27 mouse cellular contexts compared by ENCODE assay signal in genomic region chr7:18970956-18971355, GRCm38 (mm10). TPM values are rescaled to one million over a fixed set of nuclear protein-coding genes. Genes with fewer than 3 reads are reported as not detected.
DNase-seq lines count a peak whose midpoint lies in the region; ATAC-seq and TF ChIP-seq lines count a peak whose summit lies in the region.
"Had no signal": no experiment of that assay in that cellular context is flagged by ENCODE, and none has a peak within 500 bp of the region (broad histone marks: within the 10 kb centered on the region; RNA-seq: fewer than 3 reads in every experiment).

No protein-coding gene starts in this region.

- H3K4me3 ChIP-seq in intestine, postnatal 0 days (ENCODE audit: low read depth, low read length) = no peak overlapping the region
- no peak overlapping the region for H3K4me3 ChIP-seq in intestine, embryonic 16.5 days (ENCODE audit: low read length)
- no peak overlapping the region for H3K4me3 ChIP-seq in lung, adult 2 months (replicated peaks; ENCODE audit: extremely low read depth, low read depth, low read length)
- no peak overlapping the region for H3K4me3 ChIP-seq in E14TG2a.4 (replicated peaks; ENCODE audit: low read length)
- H3K4me3 ChIP-seq in midbrain, embryonic 10.5 days = no peak overlapping the region
- H3K4me3 ChIP-seq: forebrain, embryonic 10.5 days; heart, embryonic 12.5 days; limb, embryonic 12.5 days; neural tube, embryonic 12.5 days had no signal

- no peaks in the 10 kb centered on the region for H3K4me1 ChIP-seq in intestine, postnatal 0 days (replicated peaks; ENCODE audit: control insufficient read depth, insufficient read depth, low read length)
- no peaks in the 10 kb centered on the region for H3K4me1 ChIP-seq in intestine, embryonic 16.5 days (ENCODE audit: control insufficient read depth, insufficient read depth, low read length)
- H3K4me1 ChIP-seq in lung, adult 2 months (ENCODE audit: control insufficient read depth, insufficient read depth, low read length) = no peaks in the 10 kb centered on the region
- no peaks in the 10 kb centered on the region for H3K4me1 ChIP-seq in E14TG2a.4 (replicated peaks; ENCODE audit: low read depth, low read length)
- H3K4me1 ChIP-seq in midbrain, embryonic 10.5 days = peaks cover 4% of the 10 kb centered on the region; the same call in 1 of the 2 replicates
- H3K4me1 ChIP-seq: forebrain, embryonic 10.5 days; heart, embryonic 12.5 days; limb, embryonic 12.5 days; neural tube, embryonic 12.5 days had no signal

- H3K27ac ChIP-seq in intestine, postnatal 0 days (ENCODE audit: low read depth, low read length) = no peak overlapping the region
- no peak overlapping the region for H3K27ac ChIP-seq in intestine, embryonic 16.5 days (ENCODE audit: low read length)
- H3K27ac ChIP-seq in midbrain, embryonic 10.5 days (replicated peaks) = no peak overlapping the region
- H3K27ac ChIP-seq: forebrain, embryonic 10.5 days; limb, embryonic 12.5 days; neural tube, embryonic 12.5 days had no signal

- DNase-seq in lung, adult 2 months = no peak
- DNase-seq in lung, adult 18-20 months = no peak
- DNase-seq in ZHBTc4 (ENCODE audit: low read depth, low spot score) = peak; percentile 66
- DNase-seq in midbrain, embryonic 10.5 days (ENCODE audit: low spot score) = no peak
- DNase-seq in heart, adult 8-10 months (ENCODE audit: low spot score) = no peak
- DNase-seq: cerebellum, postnatal 10 days; gastrocnemius, postnatal 25 days; heart, postnatal 36 days; kidney, postnatal 10 days; thymus, postnatal 25 days had no signal

- ATAC-seq in intestine, postnatal 0 days = no peak
- ATAC-seq in intestine, embryonic 16.5 days = no peak
- ATAC-seq: inflammation-experienced regulatory T-cells, adult 6 months had no signal

- H3K27me3 ChIP-seq in intestine, postnatal 0 days (replicated peaks; ENCODE audit: control insufficient read depth, insufficient read depth, low read length) = no peaks in the 10 kb centered on the region
- 0 out of 2 replicates have a peak, but pooled peaks cover 2% of the 10 kb centered on the region for H3K27me3 ChIP-seq in intestine, embryonic 16.5 days (replicated peaks; ENCODE audit: control insufficient read depth, insufficient read depth, low read length)
- peaks cover 32% of the 10 kb centered on the region for H3K27me3 ChIP-seq in E14TG2a.4 (ENCODE audit: insufficient read depth, low read length)
- H3K27me3 ChIP-seq in midbrain, embryonic 10.5 days (ENCODE audit: low read depth, poor library complexity, severe bottlenecking) = peaks cover 2% of the 10 kb centered on the region; the same call in 1 of the 2 replicates
- H3K27me3 ChIP-seq: neural tube, embryonic 12.5 days had no signal

- no peaks in the 10 kb centered on the region for H3K36me3 ChIP-seq in intestine, postnatal 0 days (ENCODE audit: control insufficient read depth, insufficient read depth)
- H3K36me3 ChIP-seq in intestine, embryonic 16.5 days (ENCODE audit: control insufficient read depth, insufficient read depth, low read length) = no peaks in the 10 kb centered on the region
- no peaks in the 10 kb centered on the region for H3K36me3 ChIP-seq in E14TG2a.4 (ENCODE audit: insufficient read depth, low read length)
- no peaks in the 10 kb centered on the region for H3K36me3 ChIP-seq in midbrain, embryonic 10.5 days
- H3K36me3 ChIP-seq: forebrain, embryonic 10.5 days; heart, embryonic 12.5 days; limb, embryonic 12.5 days; neural tube, embryonic 12.5 days had no signal

- no peak overlapping the region for H3K4me2 ChIP-seq in intestine, postnatal 0 days (replicated peaks; ENCODE audit: low read depth)
- H3K4me2 ChIP-seq in intestine, embryonic 16.5 days (ENCODE audit: low read depth, low read length) = no peak overlapping the region
- H3K4me2 ChIP-seq: heart, embryonic 12.5 days; limb, embryonic 12.5 days; neural tube, embryonic 12.5 days had no signal

- 91% methylated on average over 3 of the region's 3 CpGs for WGBS in intestine, postnatal 0 days
- 83% methylated on average over 3 of the region's 3 CpGs for WGBS in intestine, embryonic 16.5 days
- WGBS in lung, adult 2 months = 86% methylated on average over 3 of the region's 3 CpGs
- 92% methylated on average over 3 of the region's 3 CpGs for WGBS in midbrain, embryonic 10.5 days

- TF ChIP-seq POLR2A in lung, adult 2 months (IDR thresholded peaks at IDR 0.05; ENCODE audit: borderline replicate concordance, extremely low read depth, low read depth, low read length) = no peak

- TF ChIP-seq CTCF in intestine, postnatal 0 days (IDR thresholded peaks at IDR 0.05; ENCODE audit: low read depth) = peak; percentile 33
- 0 out of 2 replicates have a peak, but pooled peaks have one; percentile 5 for TF ChIP-seq CTCF in lung, adult 2 months (IDR thresholded peaks at IDR 0.05; ENCODE audit: insufficient read depth, low read length)
- peak; percentile 53 for TF ChIP-seq CTCF in E14TG2a.4 (conservative IDR thresholded peaks at IDR 0.05; ENCODE audit: low read length)

- H3K9me3 ChIP-seq in intestine, postnatal 0 days (ENCODE audit: control insufficient read depth) = no peaks in the 10 kb centered on the region
- 0 out of 2 replicates have a peak, but pooled peaks cover 5% of the 10 kb centered on the region for H3K9me3 ChIP-seq in intestine, embryonic 16.5 days (ENCODE audit: control insufficient read depth, low read length)
- H3K9me3 ChIP-seq in E14TG2a.4 (ENCODE audit: low read length) = no peaks in the 10 kb centered on the region
- no peaks in the 10 kb centered on the region for H3K9me3 ChIP-seq in midbrain, embryonic 10.5 days (replicated peaks)
- H3K9me3 ChIP-seq: heart, embryonic 12.5 days; limb, embryonic 12.5 days; neural tube, embryonic 12.5 days had no signal

- no peak overlapping the region for H3K9ac ChIP-seq in intestine, postnatal 0 days (ENCODE audit: low read depth, low read length)
- H3K9ac ChIP-seq in intestine, embryonic 16.5 days (ENCODE audit: low read depth, low read length) = no peak overlapping the region
- H3K9ac ChIP-seq: heart, embryonic 12.5 days; limb, embryonic 12.5 days; neural tube, embryonic 12.5 days had no signal

RNA-seq across cellular contexts. Expression of gene Nanos2, which starts 16.2 kb away (rescaled TPM):
- not detected in 2 replicates for polyA plus RNA-seq in intestine, postnatal 0 days (2015; fragmentation: Nextera tagmentation; extraction: Ambion mirVana)
- polyA plus RNA-seq in intestine, embryonic 16.5 days (2015; fragmentation: Nextera tagmentation; extraction: Ambion mirVana) = not detected in 2 replicates
- 0.07 and 0.09 TPM in 2 replicates for polyA plus RNA-seq in lung, adult 2 months (2012; rRNA removed)
- polyA plus RNA-seq in midbrain, embryonic 10.5 days (2016; fragmentation: Nextera tagmentation; extraction: Ambion mirVana) = 0.07 and 0.16 TPM in 2 replicates
- total RNA-seq in heart, adult 8-10 months (2022) = not detected
- total RNA-seq: gastrocnemius, postnatal 25 days; heart, postnatal 36 days; megakaryocyte-erythroid progenitor cell, adult 5-6 weeks; monocyte, adult 5-6 weeks had no signal
- polyA plus RNA-seq: embryonic facial prominence, embryonic 14.5 days; heart, embryonic 12.5 days; inflammation-experienced regulatory T-cells, adult 6 months; limb, embryonic 12.5 days; lung, embryonic 16.5 days; spleen, adult 2 months; stomach, embryonic 16.5 days had no signal

RNA-seq across cellular contexts. Expression of gene Mypop, which starts 20.1 kb away (rescaled TPM):
- 1.1 and 1.2 TPM in 2 replicates for polyA plus RNA-seq in intestine, postnatal 0 days (2015; fragmentation: Nextera tagmentation; extraction: Ambion mirVana)
- 1.7 TPM in 2 replicates for polyA plus RNA-seq in intestine, embryonic 16.5 days (2015; fragmentation: Nextera tagmentation; extraction: Ambion mirVana)
- 7.2 and 10.2 TPM in 2 replicates for polyA plus RNA-seq in lung, adult 2 months (2012; rRNA removed)
- polyA plus RNA-seq in midbrain, embryonic 10.5 days (2016; fragmentation: Nextera tagmentation; extraction: Ambion mirVana) = 4.0 and 4.1 TPM in 2 replicates
- 1 to 10 TPM; 3.6 to 4.3 (median 4.3) TPM for total RNA-seq in heart, adult 8-10 months (2022)
- total RNA-seq: monocyte, adult 5-6 weeks had no signal

RNA-seq across cellular contexts. Expression of gene Irf2bp1, which starts 32.9 kb away (rescaled TPM):
- 11.4 and 11.9 TPM in 2 replicates for polyA plus RNA-seq in intestine, postnatal 0 days (2015; fragmentation: Nextera tagmentation; extraction: Ambion mirVana)
- 17.0 and 17.1 TPM in 2 replicates for polyA plus RNA-seq in intestine, embryonic 16.5 days (2015; fragmentation: Nextera tagmentation; extraction: Ambion mirVana)
- 34.7 and 39.9 TPM in 2 replicates for polyA plus RNA-seq in lung, adult 2 months (2012; rRNA removed)
- 21.4 and 23.5 TPM in 2 replicates for polyA plus RNA-seq in midbrain, embryonic 10.5 days (2016; fragmentation: Nextera tagmentation; extraction: Ambion mirVana)
- total RNA-seq in heart, adult 8-10 months (2022) = 10 to 100 TPM; 20.6 to 24.3 (median 22.9) TPM

RNA-seq across cellular contexts. Expression of gene Nova2, which starts 45.3 kb away (rescaled TPM):
- 0.18 and 0.24 TPM in 2 replicates for polyA plus RNA-seq in intestine, postnatal 0 days (2015; fragmentation: Nextera tagmentation; extraction: Ambion mirVana)
- 0.34 and 0.40 TPM in 2 replicates for polyA plus RNA-seq in intestine, embryonic 16.5 days (2015; fragmentation: Nextera tagmentation; extraction: Ambion mirVana)
- polyA plus RNA-seq in lung, adult 2 months (2012; rRNA removed) = 4.2 and 5.0 TPM in 2 replicates
- polyA plus RNA-seq in midbrain, embryonic 10.5 days (2016; fragmentation: Nextera tagmentation; extraction: Ambion mirVana) = 3.9 and 6.2 TPM in 2 replicates
- 1 to 10 TPM; 3.2 to 5.5 (median 5.1) TPM for total RNA-seq in heart, adult 8-10 months (2022)
- total RNA-seq: megakaryocyte-erythroid progenitor cell, adult 5-6 weeks; monocyte, adult 5-6 weeks had no signal

RNA-seq across cellular contexts. Expression of gene Foxa3, which starts 52.4 kb away (rescaled TPM):
- polyA plus RNA-seq in intestine, postnatal 0 days (2015; fragmentation: Nextera tagmentation; extraction: Ambion mirVana) = 11.8 and 12.4 TPM in 2 replicates
- polyA plus RNA-seq in intestine, embryonic 16.5 days (2015; fragmentation: Nextera tagmentation; extraction: Ambion mirVana) = 28.5 and 30.8 TPM in 2 replicates
- 0.39 and 0.60 TPM in 2 replicates for polyA plus RNA-seq in lung, adult 2 months (2012; rRNA removed)
- polyA plus RNA-seq in midbrain, embryonic 10.5 days (2016; fragmentation: Nextera tagmentation; extraction: Ambion mirVana) = 0.09 TPM in 1 of 2 replicates, not detected in the other
- total RNA-seq in heart, adult 8-10 months (2022) = not detected
- total RNA-seq: gastrocnemius, postnatal 25 days; heart, postnatal 36 days; layer of hippocampus, adult 8-10 months; left cerebral cortex, adult 8-10 months; megakaryocyte-erythroid progenitor cell, adult 5-6 weeks; monocyte, adult 5-6 weeks had no signal
- polyA plus RNA-seq: forebrain, embryonic 10.5 days; frontal cortex, adult 2 months; inflammation-experienced regulatory T-cells, adult 6 months had no signal
